Mouse (Mus musculus) E14TG2a.4 (cell line): ENCODE data around the gene Ptprcap.

Experiments
- CTCF ChIP-seq: conservative IDR thresholded peaks from 2 replicates; pipeline ENCODE4 v1.5.1; 2014; ENCODE audit warnings: low read length
- NANOG ChIP-seq: IDR thresholded peaks from 2 replicates; pipeline ENCODE4 v1.6.1; 2014; ENCODE audit warnings: borderline replicate concordance, low read length, mixed read lengths
- POU5F1 ChIP-seq: IDR thresholded peaks from 2 replicates; pipeline ENCODE4 v1.6.1; 2014; ENCODE audit warnings: low read length, borderline replicate concordance

- TF ChIP-seq CTCF (no peak), POU5F1 (no peak), NANOG (no peak)
Observed at GRCm38 (mm10) chr19:4190831-4191334, 37.5 kb downstream of the Ptprcap start, which contains the start of gene Tbc1d10c.
